Mouse (Mus musculus): Measurements from ENCODE around the gene Rhobtb3. TPM values are rescaled to one million over a fixed set of nuclear protein-coding genes. Genes with fewer than 3 reads are reported as not detected.
"Not testable (repeated sequence)": the region's sequence is repeated elsewhere in the genome, so short reads cannot be mapped to it uniquely, and the experiment has no call there.

The Rhobtb3 gene
- polyA plus RNA-seq, 1 experiment from 2014 or later = 43.0 TPM

DNA sequence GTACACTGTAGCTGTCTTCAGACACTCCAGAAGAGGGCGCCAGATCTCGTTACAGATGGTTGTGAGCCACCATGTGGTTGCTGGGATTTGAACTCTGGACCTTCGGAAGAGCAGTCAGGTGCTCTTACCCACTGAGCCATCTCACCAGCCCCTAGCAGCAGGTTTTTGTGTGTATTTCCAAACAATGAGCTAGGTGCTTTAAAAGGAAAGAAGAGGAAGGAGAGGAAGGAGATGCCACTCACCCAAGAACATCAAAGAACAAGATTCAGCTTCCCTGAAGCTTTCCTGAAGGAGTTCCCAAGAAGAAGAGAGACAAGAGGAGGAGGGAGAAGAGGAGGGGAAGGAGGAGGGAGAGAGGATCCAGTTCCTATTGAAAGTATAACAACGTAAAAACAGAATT, 121.4 kb downstream of the Rhobtb3 start:
- H3K4me1 ChIP-seq (replicated peaks; ENCODE audit: control insufficient read depth, insufficient read depth, low read length); ATAC-seq (replicated peaks; ENCODE audit: low FRiP score, low TSS enrichment, low read depth); H3K27me3 ChIP-seq (replicated peaks; ENCODE audit: control insufficient read depth, insufficient read depth, low read length); H3K27ac ChIP-seq (ENCODE audit: low read depth); DNase-seq (ENCODE audit: low spot score); H3K4me2 ChIP-seq (ENCODE audit: low read length); H3K4me3 ChIP-seq (ENCODE audit: low read depth, low read length); H3K36me3 ChIP-seq (ENCODE audit: control insufficient read depth, insufficient read depth, low read length); H3K9me3 ChIP-seq (ENCODE audit: control insufficient read depth, low read length); H3K9ac ChIP-seq (ENCODE audit: low read length): not testable (repeated sequence)
- WGBS = 96% methylated on average over 4 of the region's 4 CpGs

DNA sequence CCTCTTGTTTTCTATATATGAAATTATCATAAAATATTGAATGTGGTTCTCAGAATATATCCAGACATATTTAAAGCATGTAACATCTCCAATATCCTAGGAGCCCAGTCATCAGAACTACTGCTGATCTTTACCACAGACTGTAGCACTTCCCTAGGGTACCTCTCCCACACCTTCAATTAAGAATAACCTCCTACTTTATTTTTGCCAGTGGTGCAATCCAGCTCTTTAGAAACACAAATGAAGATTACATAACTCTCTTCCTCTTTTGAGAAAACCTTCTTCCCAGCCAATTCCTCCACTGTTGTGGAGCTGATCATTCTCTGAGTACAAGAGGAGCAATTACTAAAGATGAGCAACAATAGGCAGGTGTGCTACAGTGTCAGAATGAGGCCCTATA, 123.8 kb downstream of the Rhobtb3 start:
- Histone ChIP-seq H3K4me2 (ENCODE audit: low read length) (no peak overlapping the region), H3K36me3 (ENCODE audit: control insufficient read depth, insufficient read depth, low read length) (no peaks in the 10 kb centered on the region), H3K4me3 (ENCODE audit: low read depth, low read length) (no peak overlapping the region), H3K27ac (ENCODE audit: low read depth) (no peak overlapping the region), H3K4me1 (replicated peaks; ENCODE audit: control insufficient read depth, insufficient read depth, low read length) (no peaks in the 10 kb centered on the region), H3K9ac (ENCODE audit: low read length) (no peak overlapping the region), H3K27me3 (replicated peaks; ENCODE audit: control insufficient read depth, insufficient read depth, low read length) (no peaks in the 10 kb centered on the region), H3K9me3 (ENCODE audit: control insufficient read depth, low read length) (no peaks in the 10 kb centered on the region)
- ATAC-seq (replicated peaks; ENCODE audit: low FRiP score, low TSS enrichment, low read depth) (no peak), DNase-seq (ENCODE audit: low spot score) (no peak)

Other genes with a start within 250 kb of the Rhobtb3 start
- gene Ell2, start 237.2 kb downstream of the Rhobtb3 start, polyA plus RNA-seq (2014; fragmentation: Nextera tagmentation; extraction: Ambion mirVana) = 2.6 and 3.0 TPM in 2 replicates
- 90.5 and 93.5 TPM in 2 replicates for gene Glrx, start 104.1 kb downstream of the Rhobtb3 start, polyA plus RNA-seq (2014; fragmentation: Nextera tagmentation; extraction: Ambion mirVana)
- 0.34 and 0.35 TPM in 2 replicates for gene Spata9, start 23.2 kb upstream of the Rhobtb3 start, polyA plus RNA-seq (2014; fragmentation: Nextera tagmentation; extraction: Ambion mirVana)
- gene Rfesd, start 74.8 kb upstream of the Rhobtb3 start, polyA plus RNA-seq (2014; fragmentation: Nextera tagmentation; extraction: Ambion mirVana) = 15.3 and 16.0 TPM in 2 replicates
- 0.11 and 0.19 TPM in 2 replicates for gene Gpr150, start 113.1 kb upstream of the Rhobtb3 start, polyA plus RNA-seq (2014; fragmentation: Nextera tagmentation; extraction: Ambion mirVana)
- 4.9 and 6.0 TPM in 2 replicates for gene Arsk, start 154.7 kb upstream of the Rhobtb3 start, polyA plus RNA-seq (2014; fragmentation: Nextera tagmentation; extraction: Ambion mirVana)
- gene Ttc37, start 154.8 kb upstream of the Rhobtb3 start, polyA plus RNA-seq (2014; fragmentation: Nextera tagmentation; extraction: Ambion mirVana) = 17.3 and 21.0 TPM in 2 replicates

All from intestine, embryonic 14.5 days (tissue).